Mouse (Mus musculus): Measurements from ENCODE around the gene Gm29776.
A peak's percentile ranks its signal among the peaks of the same experiment; 100 is the strongest.

Gm29776 gene

DNA sequence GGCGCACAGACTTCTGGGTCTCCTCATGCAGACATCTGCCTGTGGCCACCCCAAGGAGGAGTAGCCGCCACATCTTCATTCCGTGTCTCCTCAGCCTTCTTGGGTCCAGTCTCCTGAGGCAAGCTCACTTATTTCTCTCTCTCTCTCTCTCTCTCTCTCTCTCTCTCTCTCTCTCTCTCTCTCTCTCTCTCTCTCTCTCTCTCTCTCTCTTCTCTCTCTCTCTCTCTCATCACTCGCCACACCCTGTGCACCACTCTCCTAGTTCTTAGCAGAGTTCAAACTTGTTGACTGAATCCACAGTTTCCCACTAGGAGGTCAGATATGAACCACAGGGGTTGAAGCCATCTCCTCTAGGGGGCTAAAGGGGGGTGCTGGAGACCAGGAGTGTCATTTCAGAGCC lies at the start of gene Gm29776:
Gm29776 (minus strand) TSS at position 101 of the 400 bp plus-strand sequence.
- no peak for DNase-seq (ENCODE audit: low read depth, low spot score)

DNA sequence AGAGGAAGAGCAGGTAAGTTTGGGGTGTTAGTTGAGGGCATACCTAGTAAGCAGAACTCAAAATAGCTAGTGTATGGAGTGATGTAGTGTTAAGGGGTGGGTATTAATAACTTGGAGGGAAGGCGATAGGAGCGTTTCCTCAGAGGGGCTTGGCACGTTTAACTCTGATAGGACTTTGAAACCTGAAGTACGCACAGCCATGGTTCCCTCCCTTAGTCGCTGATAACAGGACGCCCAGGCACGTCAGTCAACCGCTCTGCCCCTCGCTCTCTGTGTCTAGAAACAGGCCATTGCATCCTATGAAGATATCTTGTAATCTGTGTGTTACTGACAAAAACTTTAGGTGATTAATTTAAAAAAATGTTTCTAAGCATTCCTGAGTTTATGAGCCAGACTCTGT lies 47.4 kb upstream of the Gm29776 start:
- DNase-seq (ENCODE audit: low read depth, low spot score), result no peak

DNA sequence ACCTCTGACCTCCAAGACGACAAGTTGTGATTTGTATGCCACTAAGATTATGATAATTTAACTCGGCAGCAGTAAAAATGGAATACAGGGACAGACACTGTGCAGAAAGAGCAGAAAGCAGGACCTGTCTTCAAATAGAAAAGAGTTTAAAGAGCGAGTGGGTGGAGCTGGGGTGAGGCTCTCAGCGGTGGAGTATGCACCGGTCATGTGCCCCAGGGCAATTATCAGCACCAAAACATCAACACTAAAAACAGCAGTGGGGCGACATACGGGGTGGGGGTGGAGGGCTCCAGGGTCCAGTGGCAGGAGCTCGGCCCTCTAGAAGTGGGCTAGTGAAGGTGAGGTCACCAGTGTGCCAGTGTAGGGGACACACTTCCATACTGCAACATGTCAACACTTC lies 45.8 kb upstream of the Gm29776 start:
- DNase-seq (ENCODE audit: low read depth, low spot score), result no peak

DNA sequence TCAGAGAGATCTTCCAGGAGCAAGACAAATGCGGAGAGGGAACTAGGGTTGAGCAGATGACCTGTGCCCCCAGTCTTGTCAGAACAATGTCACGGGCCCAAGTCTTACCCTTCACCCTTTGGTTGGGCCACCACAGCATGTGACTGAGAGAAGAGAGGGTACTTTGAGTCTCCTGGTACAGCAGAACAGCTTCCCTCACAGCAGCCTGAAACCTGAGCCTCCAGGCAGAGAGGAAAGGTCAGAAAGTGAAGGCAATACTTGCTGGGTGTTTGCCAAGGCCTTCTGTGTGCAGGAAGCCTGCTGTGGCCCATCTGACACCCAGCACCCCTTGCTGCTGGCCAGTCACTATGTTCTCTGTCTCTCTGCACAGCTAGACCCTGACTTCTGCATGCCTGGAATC lies 43.7 kb upstream of the Gm29776 start:
- no peak for DNase-seq (ENCODE audit: low read depth, low spot score)

DNA sequence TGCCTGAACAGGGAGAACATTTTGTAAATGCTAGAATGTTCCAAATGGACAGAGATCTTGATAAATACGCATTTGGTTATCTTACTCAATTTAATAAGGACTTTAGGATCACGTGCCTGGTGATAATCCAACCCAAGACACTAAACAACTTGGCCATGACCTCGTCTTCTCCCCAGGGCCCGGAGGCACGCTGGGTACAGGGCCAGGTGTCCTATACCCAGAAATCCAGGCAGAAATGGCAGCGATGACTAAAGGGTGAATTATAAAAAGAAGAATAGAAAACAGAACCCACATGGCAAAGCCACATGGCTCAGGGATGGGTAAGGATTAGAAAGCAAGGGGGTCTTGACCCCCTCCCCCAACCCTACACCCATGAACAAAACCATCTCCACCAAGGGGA lies 43.1 kb upstream of the Gm29776 start:
- DNase-seq (ENCODE audit: low read depth, low spot score), result no peak

DNA sequence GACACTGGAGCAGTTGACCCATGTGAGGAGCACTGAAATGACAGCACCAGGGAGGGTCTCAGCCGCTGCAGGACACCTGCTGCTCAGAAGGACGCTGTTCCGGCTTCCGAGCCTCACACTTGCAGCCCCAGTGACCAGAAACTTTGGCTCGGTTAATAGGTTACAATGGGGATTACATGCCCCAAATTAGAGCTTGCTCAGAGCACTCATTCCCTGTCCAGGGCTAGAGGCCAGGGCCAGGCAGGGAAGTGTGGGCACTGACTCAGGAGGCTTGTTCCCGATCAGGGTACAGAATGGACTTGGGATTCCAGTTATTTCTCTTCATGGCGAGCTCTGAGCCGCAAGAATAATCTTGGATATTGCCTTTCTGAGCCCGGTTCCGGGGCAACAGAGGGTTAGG lies 39.0 kb upstream of the Gm29776 start:
- DNase-seq (ENCODE audit: low read depth, low spot score), result no peak

DNA sequence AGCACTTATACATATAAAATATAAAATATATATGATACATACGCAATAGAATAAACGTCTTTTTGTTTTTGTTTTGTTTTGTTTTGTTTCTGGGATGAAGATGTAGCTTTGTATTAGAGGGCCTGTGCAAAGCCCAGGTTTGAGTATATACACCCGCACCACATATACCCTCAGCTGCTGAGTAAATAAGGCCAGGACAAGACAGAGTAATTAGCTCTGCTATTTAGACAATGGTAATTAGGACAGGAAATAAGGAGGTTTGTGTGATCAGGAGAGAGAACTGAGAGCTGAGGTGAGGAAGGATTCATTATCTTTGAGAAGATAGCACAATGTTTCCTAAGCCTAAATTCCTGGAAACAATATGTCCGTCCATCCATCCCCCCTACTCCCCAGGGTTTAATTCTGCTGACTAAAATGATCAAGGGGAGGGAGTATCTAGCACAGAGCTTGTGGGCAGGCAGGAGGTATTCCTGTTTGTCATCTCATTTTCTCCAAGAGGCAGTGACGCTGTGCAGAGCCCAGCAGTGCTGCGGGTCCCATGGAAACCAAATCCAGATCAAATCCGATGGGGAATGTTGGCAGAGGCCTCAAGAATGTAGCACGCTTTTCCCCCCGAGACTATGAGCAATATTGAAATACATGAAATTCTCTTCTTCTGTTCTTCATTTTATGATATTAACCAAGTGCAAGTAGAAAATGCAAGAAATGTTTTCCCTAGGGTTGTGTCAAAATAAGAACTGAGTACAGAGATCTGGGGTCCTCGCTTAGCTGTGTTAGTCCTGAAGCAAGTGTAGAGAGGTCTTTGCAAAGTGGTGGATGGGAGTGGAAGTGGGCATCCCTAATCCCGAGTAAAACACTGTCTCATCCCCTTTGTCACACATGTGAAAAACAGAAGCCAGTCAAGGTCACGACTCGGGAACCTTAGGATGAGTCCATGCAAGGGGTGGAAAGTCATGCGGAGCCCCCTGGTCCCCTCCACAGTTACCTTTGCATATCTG lies 38.2 kb upstream of the Gm29776 start:
- no peak for DNase-seq (ENCODE audit: low read depth, low spot score)

DNA sequence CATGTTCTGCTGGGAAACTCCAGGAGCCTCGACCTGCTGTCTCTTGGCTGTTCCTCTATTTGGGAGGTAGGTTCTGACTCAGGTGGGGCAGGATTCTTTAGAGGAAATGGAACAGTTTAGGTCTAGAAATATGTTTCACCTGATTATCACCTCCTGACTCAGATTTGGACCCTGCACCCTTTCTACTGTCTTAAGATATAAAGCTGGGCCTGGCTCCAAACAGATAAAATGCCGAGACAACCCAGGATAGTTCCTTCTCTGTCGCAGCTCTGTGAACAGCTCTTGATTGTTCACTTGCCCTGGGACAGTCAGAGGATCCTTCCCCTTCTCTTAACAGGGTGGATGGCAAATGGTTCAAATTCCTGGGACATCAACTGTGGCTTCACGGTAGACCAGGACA lies 36.6 kb upstream of the Gm29776 start:
- no peak for DNase-seq (ENCODE audit: low read depth, low spot score)

DNA sequence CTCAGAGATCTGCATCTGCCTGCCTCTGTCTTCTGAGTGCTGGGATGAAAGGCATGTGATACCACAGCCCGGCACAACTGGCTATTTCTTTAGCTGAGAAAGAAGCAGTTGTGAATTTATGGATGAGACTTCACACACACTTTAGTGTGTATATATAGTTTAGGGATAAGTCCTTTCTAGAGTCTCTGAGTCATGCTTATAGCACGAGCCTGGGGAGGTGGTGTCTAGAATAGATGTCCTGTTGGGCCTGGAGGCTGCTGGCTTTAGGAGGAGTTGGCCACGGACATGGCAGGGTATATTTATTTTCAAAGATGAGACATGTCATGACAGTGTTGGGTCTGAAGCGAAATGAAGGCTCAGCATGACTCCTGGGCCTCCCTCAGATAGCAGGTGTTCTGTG lies 35.4 kb upstream of the Gm29776 start:
- no peak for DNase-seq (ENCODE audit: low read depth, low spot score)

DNA sequence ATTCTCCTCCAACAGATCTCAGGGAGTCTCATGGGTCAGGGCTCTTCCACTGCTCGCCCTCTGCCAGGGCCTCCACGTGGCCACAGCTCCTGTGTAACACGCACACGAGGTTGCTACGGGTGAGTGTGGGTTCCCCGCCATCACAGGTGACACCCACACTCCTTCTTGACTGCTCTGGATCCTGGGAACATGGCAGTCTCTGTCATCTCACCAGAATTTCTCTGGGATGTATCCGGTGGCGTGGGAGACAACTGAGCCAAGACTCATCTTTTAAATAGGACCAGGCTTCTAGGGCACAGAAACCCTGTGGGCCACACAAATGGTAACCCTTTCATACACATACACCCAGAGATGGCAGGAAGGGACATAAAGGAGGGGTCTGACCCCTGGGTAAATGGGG lies 33.6 kb upstream of the Gm29776 start:
- DNase-seq (ENCODE audit: low read depth, low spot score), result no peak

DNA sequence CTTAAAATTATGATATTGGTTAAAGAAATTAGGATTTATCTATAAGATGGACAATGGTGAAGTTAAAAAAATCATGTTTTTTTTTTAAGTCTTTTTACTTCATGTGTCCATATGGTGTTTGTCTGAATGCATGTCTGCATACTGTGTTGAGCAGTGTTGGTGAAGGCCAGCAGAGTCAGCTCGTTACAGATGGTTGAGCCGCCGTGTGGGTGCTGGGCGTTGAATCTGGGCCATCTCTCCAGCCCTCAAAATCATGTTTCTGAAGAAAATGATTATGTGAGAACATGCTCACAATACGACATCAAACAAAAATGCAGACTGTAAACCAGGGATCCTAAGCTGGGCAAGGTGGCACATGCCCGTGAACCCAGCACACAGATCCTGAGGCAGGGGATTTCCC lies 31.7 kb upstream of the Gm29776 start:
- no peak for DNase-seq (ENCODE audit: low read depth, low spot score)

DNA sequence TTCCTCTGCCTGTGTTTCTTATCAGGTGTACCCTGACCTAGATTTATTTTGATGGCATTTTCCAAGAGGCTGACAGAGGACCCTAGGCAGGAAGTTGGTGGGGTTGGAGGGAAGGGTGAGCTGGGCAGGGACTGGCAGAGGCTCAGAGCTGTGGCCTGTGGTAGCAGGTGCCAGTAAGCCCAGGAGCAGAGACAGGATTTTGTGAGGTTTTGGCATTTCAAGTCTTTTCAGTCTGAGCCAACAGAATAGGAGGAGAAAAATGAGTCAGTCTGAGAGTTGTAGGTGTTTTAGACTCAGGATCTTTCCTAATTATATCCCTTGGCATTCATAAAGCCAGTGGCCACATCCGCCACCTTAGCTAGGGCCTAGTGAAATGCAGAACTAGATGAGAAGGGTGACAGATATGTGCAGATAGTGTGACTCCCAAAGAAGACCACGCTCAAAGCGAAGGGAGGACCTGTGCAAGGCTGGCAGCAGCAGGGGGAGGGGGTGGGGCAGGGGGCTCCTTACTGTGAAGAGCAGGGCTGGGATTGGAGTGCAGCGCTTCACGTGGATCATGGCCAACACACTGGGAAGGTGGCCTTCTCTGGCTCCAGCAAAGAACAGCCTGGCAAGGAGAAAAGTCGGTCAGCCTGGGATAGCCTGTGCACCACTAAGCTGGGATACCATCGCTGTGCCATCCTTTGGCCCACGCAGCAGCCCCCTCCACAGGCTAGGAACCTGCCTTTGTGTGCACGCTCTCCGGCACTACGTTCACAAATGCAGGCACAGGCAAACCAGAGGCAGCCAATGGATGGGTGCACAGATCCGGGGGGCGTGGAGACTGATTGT lies 30.4 kb upstream of the Gm29776 start:
- DNase-seq (ENCODE audit: low read depth, low spot score), result peak; percentile 79

DNA sequence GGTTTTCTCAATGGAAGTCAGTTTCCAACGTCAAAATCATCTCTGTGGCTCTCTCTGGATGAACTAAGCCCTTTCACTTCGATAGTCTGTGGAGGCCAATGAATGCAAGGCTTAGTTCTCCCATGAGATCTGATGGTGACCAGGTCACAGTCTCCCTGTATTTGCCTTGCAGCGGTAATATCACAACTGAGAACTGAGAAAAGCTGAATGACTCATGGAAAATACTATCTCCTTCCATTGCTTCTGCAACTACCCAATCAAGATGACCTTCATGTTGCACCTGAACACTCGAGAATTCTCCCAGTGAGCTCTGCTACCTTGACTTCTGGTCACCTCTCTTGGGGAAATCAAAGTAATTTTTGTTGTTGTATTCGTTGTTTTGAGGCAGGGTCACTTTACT lies 28.9 kb upstream of the Gm29776 start:
- DNase-seq (ENCODE audit: low read depth, low spot score), result no peak

DNA sequence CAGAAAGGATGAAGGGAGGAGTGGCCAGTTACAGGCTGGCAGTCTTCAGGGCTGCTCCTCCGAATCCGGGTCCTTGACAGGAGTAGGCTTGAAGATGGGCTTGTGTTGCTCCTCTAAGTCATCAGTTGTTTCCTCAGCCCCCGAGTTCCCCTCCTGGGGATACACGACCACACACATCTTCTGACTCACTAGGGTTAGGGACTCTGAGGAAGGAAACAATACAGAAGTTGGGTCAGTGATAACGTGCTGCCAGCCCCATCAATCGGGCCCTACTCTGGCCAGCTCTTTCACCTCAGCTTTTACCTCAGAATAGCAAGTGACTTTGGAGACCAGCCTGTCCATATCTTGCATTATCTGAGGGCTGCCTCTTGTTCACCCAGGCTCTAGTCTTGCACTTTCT lies 25.4 kb upstream of the Gm29776 start:
- DNase-seq (ENCODE audit: low read depth, low spot score), result no peak

DNA sequence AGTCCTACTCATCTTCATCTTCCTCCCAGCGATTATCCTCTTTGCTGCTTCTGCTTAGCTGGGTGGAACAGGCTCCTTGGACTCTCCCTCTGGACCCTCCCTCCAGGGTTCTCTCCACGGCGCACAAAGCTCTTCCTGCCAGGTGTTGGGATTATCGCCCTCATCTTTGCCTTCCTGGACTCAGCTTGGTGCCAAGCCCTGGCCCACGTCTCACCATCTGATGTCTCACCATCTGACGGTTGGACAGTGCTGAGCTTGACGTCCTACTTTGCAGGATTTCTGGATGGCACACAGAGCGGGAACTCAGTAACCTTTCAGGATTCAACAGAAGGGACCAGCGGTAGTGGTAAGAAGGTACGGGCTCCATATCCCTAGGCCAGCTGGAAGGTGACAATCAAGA lies 23.1 kb upstream of the Gm29776 start:
- DNase-seq (ENCODE audit: low read depth, low spot score), result no peak

DNA sequence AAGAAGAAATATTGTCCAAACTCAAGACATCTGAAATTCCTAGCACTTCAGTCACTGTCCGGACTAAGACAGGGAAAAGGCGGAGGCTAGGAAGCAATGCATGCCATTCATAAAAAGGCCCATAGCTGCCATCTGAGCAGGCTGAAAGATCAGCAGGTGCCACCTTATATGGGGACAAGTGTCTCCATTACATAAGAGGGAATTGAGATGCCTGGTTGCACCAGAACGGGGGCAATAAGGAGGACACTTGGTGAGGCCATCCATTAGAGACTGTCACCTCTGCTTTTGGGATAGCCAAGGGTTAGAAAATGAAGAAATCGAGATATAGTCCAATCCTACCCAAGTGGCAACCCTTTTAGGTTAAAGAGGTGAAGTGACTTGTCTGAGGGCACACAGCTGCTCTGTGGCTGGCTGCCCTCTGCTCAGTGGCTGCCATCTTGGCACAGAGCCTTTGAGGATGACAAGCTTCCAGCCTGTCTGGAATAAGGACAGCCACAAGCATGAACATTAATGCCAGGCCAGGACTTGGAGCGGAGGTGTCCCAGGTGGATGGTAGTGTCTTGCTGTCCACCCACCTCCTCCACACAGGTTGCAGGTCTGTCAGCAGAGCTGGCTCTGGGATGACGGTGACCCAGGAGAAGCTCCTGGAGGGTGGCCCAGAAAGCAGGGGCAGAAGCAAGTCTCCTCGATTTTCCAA lies 22.2 kb upstream of the Gm29776 start:
- no peak for DNase-seq (ENCODE audit: low read depth, low spot score)

DNA sequence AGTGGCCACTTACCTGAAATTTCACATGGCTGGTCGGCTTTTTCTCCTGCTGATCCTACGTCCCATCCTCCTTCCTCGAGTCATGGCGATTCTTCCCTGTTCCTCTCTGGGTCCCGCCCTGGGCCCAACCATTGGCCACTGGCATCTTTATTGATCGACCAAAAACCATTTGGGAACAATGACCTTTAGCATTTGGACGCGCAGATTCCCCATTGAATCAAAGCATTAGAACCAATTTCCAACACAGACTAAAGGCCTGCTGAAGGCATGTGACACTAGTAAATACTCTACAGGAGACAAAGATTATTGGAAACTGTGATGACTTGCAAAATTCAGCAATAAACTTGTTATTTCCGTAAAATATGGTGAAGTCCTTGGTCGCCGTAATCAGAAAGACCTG lies 21.4 kb upstream of the Gm29776 start:
- DNase-seq (ENCODE audit: low read depth, low spot score), result no peak

DNA sequence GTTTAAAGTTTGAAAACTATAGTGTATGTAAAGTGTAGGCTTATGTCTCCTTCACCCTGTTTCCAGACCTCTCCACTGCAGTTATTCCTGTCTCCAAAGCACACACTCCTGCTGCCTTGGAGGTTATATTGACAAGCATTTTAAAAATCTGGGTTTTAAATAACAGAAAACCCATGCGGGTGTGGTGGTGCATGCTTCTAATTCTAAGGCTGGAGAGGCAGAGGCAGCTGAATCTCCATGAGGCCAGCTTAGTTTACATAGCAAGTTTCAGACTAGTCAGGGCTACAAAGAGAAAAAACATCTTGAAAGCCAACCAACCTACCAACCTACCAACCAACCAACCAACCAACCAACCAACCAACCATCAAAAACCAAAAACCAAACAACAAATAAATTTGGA lies 16.8 kb upstream of the Gm29776 start:
- no peak for DNase-seq (ENCODE audit: low read depth, low spot score)

DNA sequence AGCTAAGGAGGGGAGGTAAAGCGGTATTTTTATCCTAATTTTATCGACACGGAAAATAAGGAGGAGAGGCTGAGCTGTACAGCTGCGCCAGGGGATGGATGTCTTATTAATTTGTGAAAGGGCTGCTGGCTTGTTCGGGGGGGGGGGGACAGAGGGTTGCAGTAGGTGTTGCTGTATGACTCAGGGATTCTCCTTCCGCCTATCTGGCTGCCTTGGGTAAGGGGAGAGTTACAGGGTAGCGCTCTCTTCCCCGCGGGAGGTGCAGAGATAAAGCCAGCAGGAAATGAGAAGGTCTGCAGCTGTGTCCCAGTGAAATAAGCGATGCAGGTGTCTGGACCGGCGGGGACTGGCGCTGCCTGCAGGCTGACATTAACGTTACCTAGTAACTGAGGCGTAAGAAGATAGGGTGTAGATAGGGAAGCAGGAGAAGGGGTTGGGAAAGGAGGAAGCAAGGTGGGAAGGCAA lies 16.0 kb upstream of the Gm29776 start:
- DNase-seq (ENCODE audit: low read depth, low spot score), result no peak

DNA sequence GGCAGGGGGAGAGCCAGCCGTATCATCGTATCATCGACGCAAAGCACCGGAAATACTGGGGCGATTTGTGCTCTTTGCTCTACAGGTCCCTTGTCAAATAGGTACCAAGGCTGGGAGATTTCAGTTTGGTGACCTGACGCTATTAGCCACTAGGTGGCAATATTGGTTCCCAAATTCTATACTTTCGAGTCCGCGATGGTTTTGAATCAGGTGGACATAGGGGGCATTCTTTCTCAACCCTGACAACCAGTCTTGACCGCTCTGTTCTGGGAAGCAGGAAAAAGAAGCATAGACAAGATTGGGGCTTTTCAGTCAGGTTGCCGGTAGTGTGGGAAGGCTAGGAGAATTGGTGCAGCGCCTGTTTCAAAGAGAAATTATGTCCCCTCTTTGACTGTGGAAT lies 15.5 kb upstream of the Gm29776 start:
- no peak for DNase-seq (ENCODE audit: low read depth, low spot score)

DNA sequence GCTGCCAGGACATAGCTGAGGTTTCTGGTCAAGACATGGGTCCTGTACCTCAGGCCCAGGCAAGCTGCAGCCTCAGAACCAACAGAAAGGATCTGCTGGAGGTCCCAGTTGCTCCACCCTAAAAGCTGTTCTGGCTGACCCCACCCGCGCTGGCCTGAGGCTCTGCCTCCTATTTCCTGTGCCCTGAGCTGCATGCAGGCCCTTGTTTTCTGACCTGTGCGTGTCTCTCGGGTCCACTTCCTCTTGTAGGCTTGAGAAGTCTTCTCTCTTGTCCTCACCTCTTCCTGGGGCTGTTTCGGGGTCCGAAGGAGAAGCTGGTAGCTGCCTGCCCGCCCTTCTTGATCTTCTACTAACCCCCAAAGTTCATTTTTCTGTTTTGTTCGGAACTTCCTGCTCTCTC lies 14.2 kb upstream of the Gm29776 start:
- DNase-seq (ENCODE audit: low read depth, low spot score), result no peak

DNA sequence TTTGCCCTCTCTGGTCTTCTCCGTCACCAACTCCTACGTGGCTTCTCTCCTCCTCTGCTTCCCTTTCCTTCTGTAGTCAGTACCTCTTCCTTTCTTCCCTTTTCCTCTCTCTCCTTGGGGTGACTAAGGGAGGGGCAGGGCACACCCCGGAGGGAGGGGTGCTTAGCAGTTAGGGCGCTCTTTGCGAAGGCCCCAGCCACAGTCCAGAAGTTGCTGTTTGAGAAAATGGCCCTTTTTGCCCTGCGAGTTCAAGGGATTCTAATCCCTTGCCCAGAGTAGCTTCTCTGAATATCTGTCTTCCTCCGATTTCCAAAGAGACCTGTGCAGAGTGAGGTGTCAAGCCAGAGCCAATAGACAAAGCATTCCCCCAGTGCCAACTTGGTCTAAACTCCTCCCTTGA lies 13.4 kb upstream of the Gm29776 start, which contains the start of gene Cebpe:
Cebpe (minus strand) TSS at position 101 of the 400 bp plus-strand sequence.
- no peak for DNase-seq (ENCODE audit: low read depth, low spot score)
